Mouse (Mus musculus) limb, embryonic 11.5 days (tissue): Measurements from ENCODE around the gene Duox2. TPM values are rescaled to one million over a fixed set of nuclear protein-coding genes. Genes with fewer than 3 reads are reported as not detected.
A peak's percentile ranks its signal among the peaks of the same experiment; 100 is the strongest.

Source experiments
- ATAC-seq: fragments of 200-750 bp; cut with Nextera tagmentation; 2 replicates; pipeline ENCODE4 v1.8.0; 2017; ENCODE audit warnings: low read depth; ENCODE audit not compliant: insufficient number of reproducible peaks, low FRiP score, low TSS enrichment
- DNase-seq: peaks from one replicate; pipeline ENCODE4 v3.0.0-alpha.2; 2015; ENCODE audit warnings: low spot score
- H3K27ac ChIP-seq: fragments of 300-500 bp; sonication (generic); replicated peaks from 2 replicates; pipeline ENCODE4 v1.5.1; 2014; ENCODE audit warnings: low read depth, mild to moderate bottlenecking, low read length
- H3K27me3 ChIP-seq: fragments of 300-500 bp; sonication (generic); 2 replicates; pipeline ENCODE4 v1.6.1; 2014; ENCODE audit warnings: mild to moderate bottlenecking, low read length, mixed read lengths; ENCODE audit not compliant: control insufficient read depth, insufficient read depth
- H3K36me3 ChIP-seq: fragments of 300-500 bp; sonication (generic); 2 replicates; pipeline ENCODE4 v1.6.1; 2014; ENCODE audit warnings: mild to moderate bottlenecking, low read length, moderate library complexity, mixed read lengths; ENCODE audit not compliant: control insufficient read depth, insufficient read depth
- H3K4me1 ChIP-seq: fragments of 300-500 bp; sonication (generic); 2 replicates; pipeline ENCODE4 v1.6.1; 2014; ENCODE audit warnings: low read length, mixed read lengths; ENCODE audit not compliant: control insufficient read depth, insufficient read depth
- H3K4me2 ChIP-seq: fragments of 300-500 bp; sonication (generic); 2 replicates; pipeline ENCODE4 v1.6.1; 2014; ENCODE audit warnings: low read depth, mild to moderate bottlenecking, moderate library complexity; ENCODE audit not compliant: severe bottlenecking
- H3K4me3 ChIP-seq: fragments of 300-500 bp; sonication (generic); 2 replicates; pipeline ENCODE4 v1.5.1; 2014; ENCODE audit warnings: low read depth, low read length
- H3K9ac ChIP-seq: fragments of 300-500 bp; sonication (generic); 2 replicates; pipeline ENCODE4 v1.6.1; 2014; ENCODE audit warnings: mild to moderate bottlenecking, low read length
- H3K9me3 ChIP-seq: fragments of 300-500 bp; sonication (generic); 2 replicates; pipeline ENCODE4 v1.6.1; 2016; ENCODE audit warnings: low read length; ENCODE audit not compliant: control insufficient read depth
- WGBS: fragments of 180-500 bp; shearing (Covaris S2); extraction: QIAGEN DNeasy Blood & Tissue Kit; methylation state at CpG from one replicate; pipeline ENCODE4 v1.1.7; 2014; 5-methylcytosine and 5-hydroxymethylcytosine counted together
- polyA plus RNA-seq: library from polyadenylated mRNA; unstranded; fragments of >200 nt; fragmentation: Nextera tagmentation; extraction: Ambion mirVana; gene quantifications from 2 replicates; pipeline ENCODE4 v1.2.1, GENCODE M21; 2014

Gene Duox2
- polyA plus RNA-seq, 1 experiment from 2014 or later: not detected

- Histone ChIP-seq H3K36me3 (no peaks in the 10 kb centered on the region), H3K27me3 (no peaks in the 10 kb centered on the region), H3K4me2 (no peak overlapping the region), H3K27ac (no peak overlapping the region), H3K4me1 (no peaks in the 10 kb centered on the region), H3K9me3 (no peaks in the 10 kb centered on the region), H3K4me3 (no peak overlapping the region), H3K9ac (no peak overlapping the region)
- DNase-seq (no peak), ATAC-seq (no peak)
- WGBS: 61% methylated on average over 3 of the region's 3 CpGs
Measured at GRCm38 (mm10) chr2:122327986-122328385, 29.7 kb upstream of the Duox2 start.

- Histone ChIP-seq H3K9me3 (no peaks in the 10 kb centered on the region), H3K9ac (no peak overlapping the region), H3K27me3 (no peaks in the 10 kb centered on the region), H3K4me3 (no peak overlapping the region), H3K4me1 (no peaks in the 10 kb centered on the region), H3K4me2 (no peak overlapping the region), H3K36me3 (no peaks in the 10 kb centered on the region), H3K27ac (no peak overlapping the region)
- no peak for ATAC-seq
- DNase-seq: no peak
- 61% methylated on average over 2 of the region's 2 CpGs for WGBS
Measured at GRCm38 (mm10) chr2:122325361-122325760, 27.1 kb upstream of the Duox2 start.

DNA sequence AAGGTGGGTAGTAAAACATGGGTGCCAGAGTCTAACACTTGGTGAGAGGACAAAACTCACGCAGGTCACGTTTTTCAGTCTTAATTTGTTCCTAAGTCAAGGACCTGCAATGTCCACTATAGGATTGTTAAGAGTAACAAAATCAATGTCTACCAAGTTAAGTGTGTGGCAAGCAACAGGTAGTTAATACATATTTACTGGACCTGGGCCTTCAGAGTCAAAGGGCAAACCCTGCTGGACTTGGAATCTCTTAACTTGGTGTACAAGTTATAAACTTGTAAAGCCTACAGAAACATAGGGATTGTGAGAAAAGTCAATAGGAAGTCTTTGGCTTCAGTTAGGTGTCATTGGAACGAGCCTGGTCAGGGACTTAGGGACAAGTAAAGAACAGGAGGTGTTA is 26.3 kb upstream of the Duox2 start:
- 76% methylated on average over 3 of the region's 3 CpGs for WGBS
- H3K27ac ChIP-seq: no peak overlapping the region

GRCm38 (mm10) chr2:122323960-122324359 is 25.7 kb upstream of the Duox2 start:
- H3K27me3 ChIP-seq: no peaks in the 10 kb centered on the region
- no peak for ATAC-seq
- H3K9me3 ChIP-seq: no peaks in the 10 kb centered on the region
- no peaks in the 10 kb centered on the region for H3K4me1 ChIP-seq
- no peak overlapping the region for H3K27ac ChIP-seq
- 61% methylated on average over 3 of the region's 3 CpGs for WGBS
- no peaks in the 10 kb centered on the region for H3K36me3 ChIP-seq
- no peak overlapping the region for H3K9ac ChIP-seq
- H3K4me3 ChIP-seq: no peak overlapping the region
- no peak overlapping the region for H3K4me2 ChIP-seq
- no peak for DNase-seq

More for the DNA sequence above, 26.3 kb upstream of the Duox2 start:
- DNase-seq (no peak), ATAC-seq (no peak)
- H3K9ac ChIP-seq: no peak overlapping the region
- no peak overlapping the region for H3K4me3 ChIP-seq
- H3K4me1 ChIP-seq: no peaks in the 10 kb centered on the region
- no peaks in the 10 kb centered on the region for H3K36me3 ChIP-seq
- H3K4me2 ChIP-seq: no peak overlapping the region
- no peaks in the 10 kb centered on the region for H3K27me3 ChIP-seq
- H3K9me3 ChIP-seq: no peaks in the 10 kb centered on the region

- 73% methylated on average over 4 of the region's 4 CpGs for WGBS
- Histone ChIP-seq H3K4me2 (no peak overlapping the region), H3K27me3 (peaks cover 23% of the 10 kb centered on the region), H3K4me3 (no peak overlapping the region), H3K4me1 (no peaks in the 10 kb centered on the region), H3K9ac (no peak overlapping the region), H3K27ac (no peak overlapping the region), H3K9me3 (no peaks in the 10 kb centered on the region), H3K36me3 (no peaks in the 10 kb centered on the region)
- DNase-seq (no peak), ATAC-seq (no peak)
Measured at GRCm38 (mm10) chr2:122317384-122317783, 19.1 kb upstream of the Duox2 start.

DNA sequence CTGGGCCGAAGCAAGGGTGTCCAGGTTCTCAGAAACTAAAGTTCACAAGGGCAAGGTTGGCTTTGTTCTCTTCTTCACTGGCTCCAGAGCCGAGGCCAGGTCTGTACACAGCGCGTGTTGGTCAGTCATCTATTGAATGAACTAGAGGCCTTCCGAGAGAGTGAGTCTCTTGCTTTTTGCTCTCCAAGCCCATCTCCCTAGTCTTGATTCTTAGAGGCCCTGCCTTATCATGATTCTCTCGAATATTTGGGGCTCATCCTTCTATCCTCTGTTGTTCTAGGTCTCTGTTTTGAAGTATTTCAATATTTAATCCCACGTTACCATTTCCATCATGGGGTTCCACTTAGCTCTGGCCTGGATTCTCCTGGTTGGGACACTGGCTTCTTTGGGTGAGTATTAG is 17.1 kb upstream of the Duox2 start, which contains the start of gene Duox1:
TSS of gene Duox1 (plus strand) at position 301 of the 400 bp plus-strand sequence.
- no peak within 1 kb of the TSS for H3K4me2 ChIP-seq
- H3K9me3 ChIP-seq: no peaks in the 10 kb centered on the region
- no peak for DNase-seq
- H3K9ac ChIP-seq: no peak within 1 kb of the TSS
- H3K27me3 ChIP-seq: peaks cover 31% of the 10 kb centered on the region
- no peak within 1 kb of the TSS for H3K27ac ChIP-seq
- H3K4me3 ChIP-seq: no peak within 1 kb of the TSS
- no peaks in the 10 kb centered on the region for H3K4me1 ChIP-seq
- no peaks in the 10 kb centered on the region for H3K36me3 ChIP-seq
- 84% methylated on average over 7 of the region's 7 CpGs for WGBS
- ATAC-seq: no peak

DNA sequence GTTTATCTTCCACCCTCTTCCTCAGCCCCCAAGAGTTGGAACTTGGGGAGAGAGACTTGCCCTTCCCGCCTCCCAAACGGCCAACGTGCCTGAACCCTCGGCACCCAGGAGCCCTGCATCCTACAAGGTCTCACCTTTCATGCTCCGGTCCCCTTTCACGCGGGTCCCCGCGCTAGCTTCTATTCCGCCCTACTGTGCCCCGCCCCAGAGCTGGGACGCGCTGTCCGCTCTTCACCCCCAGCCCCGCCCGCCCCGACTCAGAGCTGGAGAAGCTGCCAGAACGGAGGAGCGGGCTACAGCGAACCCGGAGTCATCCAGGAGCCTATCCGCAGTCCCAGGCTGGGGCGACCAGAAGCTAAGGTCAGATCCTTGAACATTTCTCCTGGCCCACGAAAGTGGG is 15.3 kb upstream of the Duox2 start, which contains the start of gene Duoxa1:
TSS of gene Duoxa1 (minus strand) at position 195 of the 400 bp plus-strand sequence.
- H3K4me1 ChIP-seq: no peaks in the 10 kb centered on the region
- ATAC-seq (no peak), DNase-seq (no peak)
- H3K36me3 ChIP-seq: no peaks in the 10 kb centered on the region
- no peak within 1 kb of the TSS for H3K27ac ChIP-seq
- no peak within 1 kb of the TSS for H3K9ac ChIP-seq
- no peaks in the 10 kb centered on the region for H3K9me3 ChIP-seq
- H3K4me3 ChIP-seq: peak within 1 kb of the TSS; percentile 12
- peak within 1 kb of the TSS; percentile 32 for H3K4me2 ChIP-seq
- peaks cover 31% of the 10 kb centered on the region for H3K27me3 ChIP-seq
- under 1% methylated on average over 24 of the region's 24 CpGs for WGBS

DNA sequence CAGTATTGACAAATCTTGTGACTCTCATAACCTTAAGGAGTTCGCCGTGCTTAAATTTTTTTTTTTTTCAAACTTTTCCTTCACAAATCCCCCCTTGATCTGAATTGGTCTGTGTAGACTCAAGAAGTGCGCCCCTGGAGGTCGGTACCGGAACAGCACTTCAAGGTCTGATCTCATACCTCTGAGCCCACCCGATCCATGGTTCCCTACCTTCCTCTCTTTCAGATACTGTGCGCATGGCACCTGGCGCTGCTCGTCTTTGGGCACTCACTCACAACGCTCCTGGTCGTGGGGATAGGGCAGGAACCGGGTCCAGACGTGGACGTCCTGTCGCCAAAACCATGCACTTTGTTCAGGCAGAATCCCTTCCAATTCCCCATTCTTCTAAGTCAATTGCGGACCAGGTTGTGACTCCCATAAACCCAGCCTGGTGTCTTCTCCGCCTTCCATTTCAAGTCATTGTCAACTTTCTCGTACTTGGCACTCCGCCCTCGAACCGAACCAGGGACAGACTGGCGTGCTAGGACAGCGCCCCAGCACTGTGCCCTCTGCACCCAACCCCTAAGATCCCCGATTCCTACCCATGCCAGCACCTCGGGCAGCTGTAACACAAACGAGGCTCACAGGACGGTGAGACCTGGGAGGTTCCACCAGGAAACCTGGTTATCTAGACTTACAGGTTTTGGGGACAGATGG is 14.6 kb upstream of the Duox2 start:
- Histone ChIP-seq H3K9me3 (no peaks in the 10 kb centered on the region), H3K4me3 (peak overlapping the region; percentile 12; the same call in 1 of the 2 replicates), H3K27ac (no peak overlapping the region), H3K27me3 (peaks cover 31% of the 10 kb centered on the region), H3K9ac (no peak overlapping the region), H3K4me1 (no peaks in the 10 kb centered on the region), H3K36me3 (no peaks in the 10 kb centered on the region), H3K4me2 (peak overlapping the region; percentile 32)
- DNase-seq: peak; percentile 87
- WGBS: 3% methylated on average over 27 of the region's 27 CpGs
- peak; percentile 52; the same call in 1 of the 2 replicates for ATAC-seq
